Mouse (Mus musculus) MEL (cell line): ENCODE data around the gene Prr18. TPM values are rescaled to one million over a fixed set of nuclear protein-coding genes. Genes with fewer than 3 reads are reported as not detected.
A peak's percentile ranks its signal among the peaks of the same experiment; 100 is the strongest.
"Not testable (repeated sequence)": the region's sequence is repeated elsewhere in the genome, so short reads cannot be mapped to it uniquely, and the experiment has no call there.

ENCODE experiments used
- DNase-seq: peaks from one replicate; pipeline ENCODE4 v3.0.0; 2011; ENCODE audit warnings: low read depth, low spot score
- H3K27ac ChIP-seq: 2 replicates; pipeline ENCODE4 v1.5.1; 2012; ENCODE audit warnings: low read depth, mild to moderate bottlenecking, control low read depth, low read length, moderate library complexity; ENCODE audit not compliant: control insufficient read depth
- H3K27me3 ChIP-seq, 2 experiments: fragments of 150-350 bp in 1 of 2; sonication (generic) in 1 of 2; 2 replicates each; pipeline ENCODE4 v1.6.1; 2012; ENCODE audit warnings: low read length in 2 of 2, mild to moderate bottlenecking in 2 of 2, improper control_type of control experiment in 1 of 2, moderate library complexity in 1 of 2; ENCODE audit not compliant: insufficient read depth in 2 of 2, control insufficient read depth in 1 of 2
- H3K36me3 ChIP-seq, 2 experiments: 2 replicates each; pipeline ENCODE4 v1.6.1; 2012 to 2014; ENCODE audit warnings: low read length in 2 of 2, improper control_type of control experiment in 1 of 2, inconsistent platforms in 1 of 2, mild to moderate bottlenecking in 1 of 2; ENCODE audit not compliant: insufficient read depth in 2 of 2, control insufficient read depth in 1 of 2
- H3K4me1 ChIP-seq, 2 experiments: fragments of 150-350 bp in 1 of 2; sonication (generic) in 1 of 2; 2 replicates each; pipeline ENCODE4 v1.6.1; 2012; ENCODE audit warnings: low read length in 2 of 2, improper control_type of control experiment in 1 of 2, mild to moderate bottlenecking in 1 of 2; ENCODE audit not compliant: insufficient read depth in 2 of 2, control insufficient read depth in 1 of 2
- H3K4me3 ChIP-seq, 2 experiments: fragments of 150-350 bp in 1 of 2; sonication (generic) in 1 of 2; 2 replicates each; pipeline ENCODE4 v1.5.1; 2012; ENCODE audit warnings: low read depth in 2 of 2, low read length in 2 of 2, mild to moderate bottlenecking in 2 of 2, moderate library complexity in 2 of 2, control low read depth in 1 of 2, improper control_type of control experiment in 1 of 2; ENCODE audit not compliant: control insufficient read depth in 1 of 2, insufficient read depth in 1 of 2
- H3K79me2 ChIP-seq: 2 replicates; pipeline ENCODE4 v1.6.1; 2012; ENCODE audit warnings: mild to moderate bottlenecking, low read length, moderate library complexity; ENCODE audit not compliant: control insufficient read depth, poor library complexity, insufficient read depth
- H3K9ac ChIP-seq: 2 replicates; pipeline ENCODE4 v1.6.1; 2012; ENCODE audit warnings: low read depth, mild to moderate bottlenecking, control low read depth, low read length, moderate library complexity; ENCODE audit not compliant: control insufficient read depth, poor library complexity, severe bottlenecking
- H3K9me3 ChIP-seq: fragments of 150-350 bp; sonication (generic); replicated peaks from 2 replicates; pipeline ENCODE4 v1.6.1; 2012; ENCODE audit warnings: mild to moderate bottlenecking, low read length, improper control_type of control experiment, moderate library complexity; ENCODE audit not compliant: insufficient read depth
- CHD1 ChIP-seq: IDR thresholded peaks from 2 replicates; pipeline ENCODE4 v1.6.1; 2012; ENCODE audit warnings: low read depth, mild to moderate bottlenecking, inconsistent platforms, low read length, improper control_type of control experiment
- CTCF ChIP-seq, 3 experiments: IDR thresholded peaks in 2 of 3; conservative IDR thresholded peaks in 1 of 3; 2 replicates each; pipeline ENCODE4 v1.5.1; 2011 to 2012; ENCODE audit warnings: low read length in 3 of 3, low read depth in 2 of 3, mild to moderate bottlenecking in 2 of 3, improper control_type of control experiment in 1 of 3, inconsistent platforms in 1 of 3, mixed read lengths in 1 of 3, moderate library complexity in 1 of 3; ENCODE audit not compliant: control insufficient read depth in 1 of 3, insufficient read depth in 1 of 3, poor library complexity in 1 of 3, severe bottlenecking in 1 of 3
- EP300 ChIP-seq, 2 experiments: IDR thresholded peaks; 2 replicates each; pipeline ENCODE4 v1.6.1; 2011; ENCODE audit warnings: improper control_type of control experiment in 2 of 2, low read length in 2 of 2, low read depth in 1 of 2, mild to moderate bottlenecking in 1 of 2
- ETS1 ChIP-seq: IDR thresholded peaks from 2 replicates; pipeline ENCODE4 v1.6.1; 2012; ENCODE audit warnings: low read depth, mild to moderate bottlenecking, inconsistent platforms, low read length, improper control_type of control experiment, moderate library complexity
- HCFC1 ChIP-seq: IDR thresholded peaks from 2 replicates; pipeline ENCODE4 v1.6.1; 2012; ENCODE audit warnings: low read depth, mild to moderate bottlenecking, inconsistent platforms, low read length, improper control_type of control experiment, moderate library complexity
- NELFE ChIP-seq: IDR thresholded peaks from 2 replicates; pipeline ENCODE4 v1.6.1; 2011; ENCODE audit warnings: low read depth, low read length, improper control_type of control experiment
- POLR2A ChIP-seq, 2 experiments: IDR thresholded peaks; 2 replicates each; pipeline ENCODE4 v1.6.1; 2011 to 2012; ENCODE audit warnings: low read length in 2 of 2, mild to moderate bottlenecking in 2 of 2, control low read depth in 1 of 2, improper control_type of control experiment in 1 of 2, low read depth in 1 of 2, moderate library complexity in 1 of 2; ENCODE audit not compliant: control insufficient read depth in 1 of 2, insufficient read depth in 1 of 2, poor library complexity in 1 of 2
- POLR2AphosphoS5 ChIP-seq: IDR thresholded peaks from 2 replicates; pipeline ENCODE4 v1.6.1; 2012; ENCODE audit warnings: low read depth, borderline replicate concordance, mild to moderate bottlenecking, inconsistent platforms, low read length, moderate library complexity, mixed read lengths
- RAD21 ChIP-seq: IDR thresholded peaks from 2 replicates; pipeline ENCODE4 v1.6.1; 2011; ENCODE audit warnings: mild to moderate bottlenecking, low read depth, low read length, improper control_type of control experiment
- RCOR1 ChIP-seq: IDR thresholded peaks from 2 replicates; pipeline ENCODE4 v1.6.1; 2012; ENCODE audit warnings: low read depth, mild to moderate bottlenecking, inconsistent platforms, low read length, improper control_type of control experiment
- TAL1 ChIP-seq: IDR thresholded peaks from 2 replicates; pipeline ENCODE4 v1.6.1; 2012; ENCODE audit warnings: mild to moderate bottlenecking, inconsistent platforms, low read length, moderate library complexity, mixed read lengths
- TCF12 ChIP-seq: IDR thresholded peaks from 2 replicates; pipeline ENCODE4 v1.6.1; 2014; ENCODE audit warnings: low read depth, mild to moderate bottlenecking, inconsistent platforms, low read length, improper control_type of control experiment, moderate library complexity
- UBTF ChIP-seq: IDR thresholded peaks from 2 replicates; pipeline ENCODE4 v1.6.1; 2012; ENCODE audit warnings: low read depth, mild to moderate bottlenecking, inconsistent platforms, low read length, improper control_type of control experiment, moderate library complexity, borderline replicate concordance; ENCODE audit not compliant: insufficient read depth
- USF1 ChIP-seq: IDR thresholded peaks from 2 replicates; pipeline ENCODE4 v1.6.1; 2014; ENCODE audit warnings: low read depth, mild to moderate bottlenecking, inconsistent platforms, low read length, improper control_type of control experiment, moderate library complexity
- USF2 ChIP-seq, 2 experiments: IDR thresholded peaks; 2 replicates each; pipeline ENCODE4 v1.6.1; 2011 to 2012; ENCODE audit warnings: improper control_type of control experiment in 2 of 2, low read length in 2 of 2, borderline replicate concordance in 1 of 2, inconsistent platforms in 1 of 2, low read depth in 1 of 2, mild to moderate bottlenecking in 1 of 2; ENCODE audit not compliant: insufficient read depth in 1 of 2
- ZMIZ1 ChIP-seq: IDR thresholded peaks from 2 replicates; pipeline ENCODE4 v1.6.1; 2012; ENCODE audit warnings: low read depth, mild to moderate bottlenecking, inconsistent platforms, low read length, improper control_type of control experiment, moderate library complexity
- ZNF384 ChIP-seq: IDR thresholded peaks from 2 replicates; pipeline ENCODE4 v1.6.1; 2012; ENCODE audit warnings: low read depth, mild to moderate bottlenecking, inconsistent platforms, low read length, improper control_type of control experiment
- polyA plus RNA-seq, 2 experiments: library from polyadenylated mRNA; stranded (reverse) in 1 of 2; unstranded in 1 of 2; fragments of >175 nt in 1 of 2; fragments of >200 nt in 1 of 2; gene quantifications; 2 replicates each; pipeline versions ENCODE4 v1.2.1 to v1.2.4; 2012; ENCODE audit warnings: low replicate concordance in 2 of 2, low read depth in 1 of 2; ENCODE audit not compliant: insufficient read length in 2 of 2, insufficient read depth in 1 of 2, missing spikeins in 1 of 2
- total RNA-seq: library from RNA; depleted of rRNA; stranded (reverse); fragments of 300-350 nt; gene quantifications from 2 replicates; pipeline ENCODE4 v1.2.3, GENCODE M21; 2012

Prr18 gene
- total and polyA plus RNA-seq, 3 experiments: 0.04 to 0.10 TPM; not detected in 1

DNA sequence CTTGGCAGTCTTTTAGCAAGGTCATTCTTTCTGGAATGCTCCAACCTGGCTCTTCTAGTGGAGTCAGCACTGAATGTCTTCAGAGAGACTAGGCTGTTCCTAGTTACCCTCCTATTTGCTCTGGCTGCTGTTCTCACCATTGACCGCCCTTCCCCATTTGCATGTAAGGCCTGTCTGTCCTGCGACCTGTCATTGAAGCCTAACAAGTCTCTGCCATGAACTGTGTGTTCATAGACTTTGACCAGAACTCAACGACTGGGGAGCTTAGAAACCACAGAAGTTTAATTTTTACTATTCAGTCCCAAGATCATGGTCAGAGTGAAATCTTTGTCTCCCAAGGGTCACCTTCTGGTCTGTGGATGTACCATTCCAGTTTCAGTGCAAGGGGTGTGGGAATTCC is 23.3 kb upstream of the Prr18 start:
- peaks cover 0 to 1% of the 10 kb centered on the region in 2 experiments; a peak in 2 of 4 replicates for H3K36me3 ChIP-seq
- H3K4me1 ChIP-seq: peaks cover 3 to 8% of the 10 kb centered on the region in 2 experiments
- H3K9ac ChIP-seq: no peak overlapping the region
- no peaks in the 10 kb centered on the region for H3K9me3 ChIP-seq
- H3K27me3 ChIP-seq: no peaks in the 10 kb centered on the region
- DNase-seq: no peak
- no peak overlapping the region for H3K27ac ChIP-seq
- no peak for TF ChIP-seq ETS1
- TF ChIP-seq ZNF384: no peak
- no peak for TF ChIP-seq NELFE
- no peak for TF ChIP-seq RCOR1
- no peak for TF ChIP-seq POLR2A (IDR thresholded peaks at IDR 0.05; ENCODE audit: control insufficient read depth in 1 of 2, insufficient read depth in 1 of 2, low read depth in 1 of 2, low read length in 2 of 2, poor library complexity in 1 of 2)
- TF ChIP-seq TAL1: no peak
- no peak for TF ChIP-seq UBTF
- no peak for TF ChIP-seq ZMIZ1
- no peak for TF ChIP-seq POLR2AphosphoS5
- no peak for TF ChIP-seq USF2 (IDR thresholded peaks at IDR 0.05; ENCODE audit: borderline replicate concordance in 1 of 2, insufficient read depth in 1 of 2, low read depth in 1 of 2, low read length in 2 of 2)
- no peak for TF ChIP-seq HCFC1
- TF ChIP-seq CHD1: no peak
- TF ChIP-seq EP300 (IDR thresholded peaks at IDR 0.05; ENCODE audit: low read depth in 1 of 2, low read length in 2 of 2): no peak
- TF ChIP-seq USF1: no peak
- H3K79me2 ChIP-seq: peaks cover 54% of the 10 kb centered on the region
- no peak overlapping the region for H3K4me3 ChIP-seq

DNA sequence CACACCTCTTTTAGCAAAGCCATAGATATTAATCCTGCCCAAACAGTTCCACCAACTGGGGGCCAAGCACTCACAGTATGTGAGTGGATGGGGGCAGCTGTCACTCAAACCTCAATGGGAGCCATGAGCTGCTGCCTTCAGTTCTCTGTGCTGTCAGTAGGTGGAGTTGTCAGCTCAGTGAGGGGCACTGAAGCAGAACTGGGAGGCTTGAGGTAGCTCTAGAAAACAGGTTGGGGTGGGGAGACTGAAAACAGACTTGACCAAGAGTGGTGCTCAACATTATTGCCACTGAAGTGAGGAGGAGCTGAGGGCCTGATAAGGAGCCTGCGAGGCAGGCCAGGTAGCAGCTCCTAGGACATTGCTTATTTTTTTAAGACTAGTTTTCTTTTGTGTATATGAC is 21.0 kb upstream of the Prr18 start:
- DNase-seq: peak; percentile 37
- Histone ChIP-seq H3K9me3 (no peaks in the 10 kb centered on the region), H3K9ac (no peak overlapping the region), H3K27me3 (no peaks in the 10 kb centered on the region), H3K4me1 (peaks cover 3 to 8% of the 10 kb centered on the region in 2 experiments), H3K79me2 (peaks cover 50% of the 10 kb centered on the region), H3K36me3 (peaks cover 0 to 1% of the 10 kb centered on the region in 2 experiments; a peak in 2 of 4 replicates), H3K27ac (no peak overlapping the region), H3K4me3 (no peak overlapping the region)
- TF ChIP-seq TCF12 (no peak), CTCF (IDR thresholded peaks at IDR 0.05 in 2 of 3, conservative IDR thresholded peaks at IDR 0.05 in 1 of 3; ENCODE audit: control insufficient read depth in 1 of 3, insufficient read depth in 1 of 3, low read depth in 2 of 3, low read length in 3 of 3, poor library complexity in 1 of 3, severe bottlenecking in 1 of 3) (peak; percentile 28 to 43 (median 30); a peak in 3 of 6 replicates), RAD21 (peak; percentile 13; the same call in 1 of the 2 replicates)
- TF ChIP-seq, all 39 proteins: peak for 2

DNA sequence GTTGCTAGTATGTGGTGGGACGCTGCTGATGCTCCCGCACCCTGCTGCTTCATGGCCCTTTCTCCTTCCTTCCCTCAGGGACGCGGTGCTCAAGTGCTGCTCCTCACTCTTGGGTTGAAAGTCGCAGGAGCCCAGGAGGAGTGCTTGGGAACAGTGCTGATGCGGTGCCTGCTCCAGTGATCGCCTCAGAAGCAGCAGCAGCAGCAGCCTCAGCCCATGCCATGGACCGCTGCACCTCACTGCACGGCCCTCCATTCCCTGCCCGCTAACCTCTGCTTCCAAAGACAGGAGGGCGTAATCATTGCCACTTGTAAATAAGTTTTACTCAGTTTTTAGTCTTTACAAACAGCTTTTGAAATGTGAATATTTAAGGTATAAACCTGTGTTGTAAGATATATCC is 10.4 kb upstream of the Prr18 start:
- not testable (repeated sequence) for H3K9me3 ChIP-seq, H3K9ac ChIP-seq, H3K79me2 ChIP-seq, H3K36me3 ChIP-seq, H3K27me3 ChIP-seq, H3K27ac ChIP-seq, H3K4me1 ChIP-seq, DNase-seq, H3K4me3 ChIP-seq
